Mouse (Mus musculus): Measurements from ENCODE around the gene Mif4gd.

The Mif4gd gene

GRCm38 (mm10) chr11:115632862-115633261 is 20.1 kb upstream of the Mif4gd start:
- DNase-seq (ENCODE audit: low spot score) = no peak

- no peak for DNase-seq (ENCODE audit: low spot score)
Observed at GRCm38 (mm10) chr11:115632247-115632646, 19.5 kb upstream of the Mif4gd start.

DNA sequence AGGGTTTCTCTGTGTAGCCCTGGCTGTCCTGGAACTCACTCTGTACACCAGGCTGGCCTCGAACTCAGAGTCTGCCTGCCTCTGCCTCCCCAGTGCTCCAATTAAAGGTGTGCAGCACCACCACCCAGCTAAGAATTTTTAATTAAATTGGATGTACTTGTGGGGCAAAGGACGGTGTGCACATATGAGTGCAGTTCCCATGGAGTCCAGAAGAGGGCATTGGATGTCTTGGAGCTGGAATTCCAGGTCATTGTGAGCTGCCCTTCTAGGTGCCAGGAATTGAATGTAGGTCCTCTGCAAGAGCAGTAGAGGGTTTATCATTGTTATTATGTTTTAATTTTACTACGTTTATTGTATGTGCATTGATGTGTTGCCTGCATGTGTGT is 18.7 kb upstream of the Mif4gd start:
- no peak for DNase-seq (ENCODE audit: low spot score)

DNA sequence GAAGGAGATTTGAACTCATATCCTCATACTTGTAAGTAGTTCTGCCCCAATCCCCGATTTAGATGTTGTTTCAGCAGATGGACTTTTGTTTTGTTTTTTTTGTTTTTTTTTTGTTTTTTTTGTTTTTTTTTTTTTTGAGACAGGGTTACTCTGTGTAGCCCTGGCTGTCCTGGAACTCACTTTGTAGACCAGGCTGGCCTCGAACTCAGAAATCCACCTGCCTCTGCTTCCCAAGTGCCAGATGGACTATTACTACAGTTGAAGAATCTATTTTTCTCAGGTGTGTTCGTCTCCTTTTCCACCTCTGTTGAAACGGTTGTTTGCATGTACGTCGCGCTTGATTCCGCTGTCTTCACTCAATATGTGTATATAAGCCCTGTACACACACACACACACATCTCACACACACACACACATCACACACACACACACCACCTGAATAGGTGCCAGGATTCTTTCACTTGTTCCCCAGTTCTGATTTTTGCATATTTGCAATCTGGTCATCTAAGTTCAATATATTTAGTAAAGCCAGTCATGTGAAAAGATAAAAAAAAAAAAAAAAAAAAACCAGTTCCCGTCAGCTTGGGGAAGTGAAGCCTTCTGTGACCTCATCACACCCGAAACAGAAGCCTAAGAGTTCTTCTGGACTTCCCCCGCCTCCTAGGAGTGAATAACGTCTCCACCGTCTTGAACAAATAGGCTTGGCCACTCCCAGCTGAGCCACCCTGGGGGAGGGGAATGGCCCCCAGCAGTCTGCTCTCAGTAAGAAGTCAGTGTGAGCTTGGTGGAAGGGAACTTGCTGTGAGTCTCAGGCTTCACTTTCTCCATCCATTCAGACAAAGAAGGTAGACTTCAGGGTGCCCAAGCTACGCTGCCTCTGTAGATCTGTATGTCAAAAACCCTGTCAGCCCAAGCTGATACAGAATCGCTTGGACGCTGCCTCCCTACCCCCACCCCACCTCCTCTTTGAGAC is 18.0 kb upstream of the Mif4gd start:
- no peak for DNase-seq (ENCODE audit: low spot score)

DNA sequence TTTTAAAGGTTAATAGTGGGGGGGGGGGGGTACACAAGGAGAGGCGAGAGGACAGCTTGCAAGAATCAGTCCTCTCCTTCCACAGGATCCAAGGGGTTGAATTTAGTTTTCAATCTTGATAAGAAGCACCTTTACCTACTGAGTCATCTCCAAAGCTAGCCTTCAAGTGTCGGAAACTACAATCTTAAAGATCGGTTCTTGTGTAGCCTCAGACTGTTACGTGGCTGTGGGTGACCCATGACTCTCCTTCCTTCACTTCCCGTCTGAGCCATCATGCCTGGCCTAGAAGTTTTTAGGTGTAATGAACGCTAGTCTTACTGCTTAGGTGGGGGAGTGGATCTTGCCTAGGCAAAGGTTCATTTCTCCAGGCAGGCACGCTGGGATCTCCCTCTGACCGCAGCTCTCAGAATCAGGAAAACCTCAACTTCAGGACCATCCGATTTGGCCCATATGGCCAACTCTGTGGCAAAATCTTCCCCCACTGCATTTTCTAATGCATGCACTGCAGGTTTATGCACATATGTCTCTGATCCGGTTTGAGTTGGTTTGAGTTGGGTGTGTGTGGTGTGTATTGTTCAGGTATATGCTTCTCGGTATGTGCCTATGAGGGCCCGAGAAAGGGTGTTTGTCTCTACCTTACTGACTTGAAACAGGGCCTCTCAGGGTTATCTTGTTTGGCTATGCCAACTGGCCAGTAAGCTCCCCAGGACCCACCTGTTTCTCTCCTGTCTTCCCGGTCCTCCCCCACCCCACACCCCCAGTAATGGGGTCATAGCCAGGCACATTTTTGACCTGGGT is 17.2 kb upstream of the Mif4gd start:
- no peak for DNase-seq (ENCODE audit: low spot score)

- DNase-seq (ENCODE audit: low spot score) = no peak
Observed at GRCm38 (mm10) chr11:115628465-115629101, 15.8 kb upstream of the Mif4gd start.

DNA sequence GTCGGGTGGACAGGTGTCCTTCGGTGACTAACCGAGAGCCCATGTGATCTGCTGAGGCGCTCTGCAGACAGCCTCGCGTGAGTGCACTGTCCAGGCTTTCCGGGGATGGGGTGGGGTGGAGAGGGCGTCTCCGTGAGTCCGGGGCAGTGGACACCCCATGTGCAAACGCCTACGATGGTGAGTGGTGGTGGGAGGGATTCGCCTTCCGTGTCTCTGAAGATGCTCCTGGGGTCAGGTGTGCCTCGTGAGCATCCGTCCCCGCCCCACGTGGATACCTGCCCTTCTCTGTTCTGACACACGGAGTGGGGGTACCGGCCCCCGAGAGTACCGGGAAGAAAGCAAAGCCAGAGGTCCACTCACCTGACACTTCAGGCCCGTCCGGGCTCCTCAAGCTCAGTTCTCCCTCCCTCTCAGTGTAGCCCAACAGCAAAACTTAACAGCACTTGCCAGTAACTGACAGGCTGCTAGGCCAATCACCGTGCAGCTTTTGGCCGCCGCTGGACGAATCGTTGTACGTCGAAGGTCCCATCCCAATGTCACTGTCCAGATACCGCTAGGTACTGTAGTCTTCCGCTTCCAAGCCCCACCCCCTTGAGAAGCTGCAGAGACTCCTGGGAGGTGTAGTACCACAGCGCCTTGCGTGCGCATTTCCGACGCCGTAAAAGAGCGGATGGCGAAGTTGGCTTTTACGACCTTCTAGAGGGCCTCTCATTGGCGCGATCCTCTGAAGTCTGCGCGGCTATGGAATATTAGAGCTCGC is 15.1 kb upstream of the Mif4gd start, which contains the start of gene Slc25a19:
Gene Slc25a19 (minus strand): TSS at position 591 of the 760 bp plus-strand sequence.
- DNase-seq (ENCODE audit: low spot score) = peak; percentile 98

- no peak for DNase-seq (ENCODE audit: low spot score)
Observed at GRCm38 (mm10) chr11:115626824-115627616, 14.3 kb upstream of the Mif4gd start.

- DNase-seq (ENCODE audit: low spot score) = no peak
Observed at GRCm38 (mm10) chr11:115625877-115626276, 13.1 kb upstream of the Mif4gd start.

GRCm38 (mm10) chr11:115623487-115624070 is 10.8 kb upstream of the Mif4gd start:
- no peak for DNase-seq (ENCODE audit: low spot score)

DNA sequence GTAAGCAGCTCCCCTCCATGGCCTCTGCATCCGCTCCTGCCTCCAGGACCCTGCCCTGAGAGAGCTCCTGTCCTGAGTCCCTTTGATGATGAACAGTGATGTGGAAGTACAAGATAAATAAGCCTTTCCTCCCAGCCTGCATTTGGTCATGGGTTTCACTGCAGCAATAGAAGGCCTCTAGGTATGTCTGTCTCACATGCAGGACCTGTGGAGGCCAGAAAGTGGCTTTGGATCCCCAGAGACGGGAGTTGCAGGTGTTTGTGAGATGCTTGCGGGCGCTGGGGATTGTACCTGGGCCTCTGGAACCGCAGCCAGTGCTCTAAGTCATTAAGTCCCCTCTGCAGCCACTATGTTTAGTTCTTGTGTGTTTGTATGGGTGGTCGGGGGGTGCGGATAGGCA is 7.2 kb upstream of the Mif4gd start:
- no peak for DNase-seq (ENCODE audit: low spot score)

- DNase-seq (ENCODE audit: low spot score) = no peak
Observed at GRCm38 (mm10) chr11:115618732-115619516, 6.2 kb upstream of the Mif4gd start.

GRCm38 (mm10) chr11:115618001-115618400 is 5.2 kb upstream of the Mif4gd start:
- DNase-seq (ENCODE audit: low spot score) = no peak

DNA sequence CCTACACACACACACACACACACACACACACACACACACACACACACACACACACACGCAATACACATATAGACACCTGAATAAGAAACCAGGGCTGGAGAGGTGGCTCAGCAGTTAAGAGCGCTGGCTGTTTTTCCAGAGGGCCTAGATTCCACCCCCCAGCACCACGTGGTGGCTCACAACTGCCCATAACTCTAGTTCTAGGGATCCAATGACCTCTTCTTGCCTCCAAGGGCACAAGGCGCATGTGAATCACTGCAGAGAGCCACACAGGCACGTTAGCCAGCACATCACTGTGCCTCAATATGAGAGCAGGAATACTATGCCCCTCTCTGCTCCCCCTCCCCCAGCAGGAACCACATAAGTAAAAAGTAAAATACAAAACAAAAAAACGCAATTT is 4.1 kb upstream of the Mif4gd start:
- DNase-seq (ENCODE audit: low spot score) = no peak

GRCm38 (mm10) chr11:115616371-115616770 is 3.6 kb upstream of the Mif4gd start:
- no peak for DNase-seq (ENCODE audit: low spot score)

DNA sequence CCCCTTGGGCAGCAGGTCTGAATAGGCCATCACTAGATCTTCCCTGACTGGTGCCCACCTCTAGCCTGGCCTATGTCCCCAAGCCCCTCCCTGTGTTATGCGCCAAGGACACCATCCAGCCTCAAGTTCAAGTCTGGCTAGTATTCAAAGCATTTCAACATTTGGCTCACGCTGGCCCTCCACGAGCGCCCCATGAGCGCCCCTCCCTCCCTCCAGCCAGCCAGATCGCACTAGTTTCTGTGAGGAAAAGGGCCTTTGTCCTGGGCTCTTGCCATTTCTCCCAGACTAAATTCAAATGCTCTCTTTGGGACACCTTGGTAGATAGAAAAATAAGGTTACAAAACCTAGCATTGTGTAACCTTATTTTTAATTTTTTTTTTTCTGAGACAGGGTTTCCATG is 3.1 kb upstream of the Mif4gd start:
- no peak for DNase-seq (ENCODE audit: low spot score)

- DNase-seq (ENCODE audit: low spot score) = peak; percentile 58
Observed at GRCm38 (mm10) chr11:115615108-115615825, 2.5 kb upstream of the Mif4gd start.

GRCm38 (mm10) chr11:115614346-115615107 is 1.8 kb upstream of the Mif4gd start:
- DNase-seq (ENCODE audit: low spot score) = peak; percentile 65
